Mouse (Mus musculus) cerebellum, adult 11-12 months (tissue): ENCODE results near the gene Extl1.

ENCODE experiments used
- DNase-seq: peaks from one replicate; pipeline ENCODE4 v3.0.0; 2022

The Extl1 gene

GRCm38 (mm10) chr4:134310656-134311055 is 73.0 kb downstream of the Extl1 start:
- no peak for DNase-seq

- DNase-seq, result no peak
These were observed 73.5 kb downstream of the Extl1 start for GRCm38 (mm10) chr4:134310106-134310505.

- no peak for DNase-seq
These were observed 76.1 kb downstream of the Extl1 start for GRCm38 (mm10) chr4:134307367-134308072.

- DNase-seq, result no peak
These were observed 76.7 kb downstream of the Extl1 start for GRCm38 (mm10) chr4:134306963-134307362.
